8 mouse cellular contexts compared by ENCODE assay signal in the genomic region with DNA sequence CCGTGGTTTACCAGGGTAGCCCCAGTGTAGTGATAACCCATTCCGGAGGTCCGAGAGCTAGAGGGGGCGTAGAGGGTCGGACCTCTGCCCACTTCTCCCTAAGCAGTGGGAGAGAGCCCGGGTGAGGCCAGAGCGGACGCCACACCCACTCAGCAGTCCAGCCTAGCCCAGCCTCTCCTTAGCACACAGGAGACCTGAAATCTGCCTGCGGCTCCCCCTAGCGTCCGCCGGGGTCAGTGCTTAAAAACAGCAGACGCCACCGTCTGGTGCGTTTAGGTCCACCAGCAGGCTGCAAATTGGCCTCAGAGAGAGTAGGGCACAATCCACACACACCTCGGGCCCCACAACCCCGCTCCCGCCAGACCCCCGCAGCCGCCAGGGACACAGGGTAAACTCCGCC. TPM values are rescaled to one million over a fixed set of nuclear protein-coding genes. Genes with fewer than 3 reads are reported as not detected.
A peak's percentile ranks its signal among the peaks of the same experiment; 100 is the strongest.
DNase-seq lines count a peak whose midpoint lies in the region; ATAC-seq lines count a peak whose summit lies in the region.

No protein-coding gene starts in this region.

- H3K9ac ChIP-seq in intestine, embryonic 14.5 days (ENCODE audit: low read length) = 0 out of 2 replicates have a peak overlapping the region, but pooled peaks have one; percentile 17

- DNase-seq in adrenal gland, adult 18-20 months (ENCODE audit: low spot score in 2 of 2) = peak; percentile 88 to 91
- DNase-seq in embryo, embryonic 10.5 days (ENCODE audit: low spot score) = peak; percentile 94
- peak; percentile 85 for DNase-seq in gastrocnemius, postnatal 25 days
- DNase-seq in intestine, embryonic 14.5 days (ENCODE audit: low spot score) = peak; percentile 95
- DNase-seq in left cerebral cortex, postnatal 25 days (ENCODE audit: low spot score in 2 of 2) = peak; percentile 84 to 91
- DNase-seq in midbrain, embryonic 10.5 days (ENCODE audit: low spot score) = peak; percentile 90
- peak; percentile 79 for DNase-seq in right cerebral cortex, postnatal 36 days (ENCODE audit: low spot score in 2 of 2)
- peak; percentile 86 to 93 for DNase-seq in urinary bladder, postnatal 4 days (ENCODE audit: low spot score in 2 of 2)

- WGBS in intestine, embryonic 14.5 days = under 1% methylated on average over 21 of the region's 21 CpGs
- WGBS in midbrain, embryonic 10.5 days = 1% methylated on average over 21 of the region's 21 CpGs

- H3K9me3 ChIP-seq in intestine, embryonic 14.5 days (ENCODE audit: control insufficient read depth, low read length) = no peaks in the 10 kb centered on the region
- H3K9me3 ChIP-seq in midbrain, embryonic 10.5 days (replicated peaks) = no peaks in the 10 kb centered on the region

- H3K4me2 ChIP-seq in intestine, embryonic 14.5 days (ENCODE audit: low read length) = peak overlapping the region; percentile 46

- ATAC-seq in intestine, embryonic 14.5 days (replicated peaks; ENCODE audit: low FRiP score, low TSS enrichment, low read depth) = peak; percentile 80

- peak overlapping the region; percentile 23; the same call in 1 of the 2 replicates for H3K27ac ChIP-seq in intestine, embryonic 14.5 days (ENCODE audit: low read depth)
- peak overlapping the region; percentile 56 for H3K27ac ChIP-seq in midbrain, embryonic 10.5 days (replicated peaks)

- peak overlapping the region; percentile 20 for H3K4me3 ChIP-seq in intestine, embryonic 14.5 days (ENCODE audit: low read depth, low read length)
- peak overlapping the region; percentile 47 for H3K4me3 ChIP-seq in midbrain, embryonic 10.5 days

- H3K36me3 ChIP-seq in intestine, embryonic 14.5 days (ENCODE audit: control insufficient read depth, insufficient read depth, low read length) = no peaks in the 10 kb centered on the region
- no peaks in the 10 kb centered on the region for H3K36me3 ChIP-seq in midbrain, embryonic 10.5 days

- peaks cover 25% of the 10 kb centered on the region for H3K4me1 ChIP-seq in intestine, embryonic 14.5 days (replicated peaks; ENCODE audit: control insufficient read depth, insufficient read depth, low read length)
- H3K4me1 ChIP-seq in midbrain, embryonic 10.5 days = peaks cover 44% of the 10 kb centered on the region

- intact Hi-C loops in left cerebral cortex, postnatal 25 days (cut with DNase I) = no loop called here

- H3K27me3 ChIP-seq in intestine, embryonic 14.5 days (replicated peaks; ENCODE audit: control insufficient read depth, insufficient read depth, low read length) = peaks cover 6% of the 10 kb centered on the region; the same call in 1 of the 2 replicates
- peaks cover 81% of the 10 kb centered on the region for H3K27me3 ChIP-seq in midbrain, embryonic 10.5 days (ENCODE audit: low read depth, poor library complexity, severe bottlenecking)

RNA-seq across cellular contexts. Expression of a gene that starts 3.5 kb away (rescaled TPM):
- 1 to 10 TPM; 3.3 to 4.1 TPM for total RNA-seq in adrenal gland, adult 18-20 months (2021)
- 1 to 10 TPM; 3.0 to 4.2 TPM for total RNA-seq in gastrocnemius, postnatal 25 days (2021)
- 8.5 and 10.2 TPM in 2 replicates for polyA plus RNA-seq in intestine, embryonic 14.5 days (2014; fragmentation: Nextera tagmentation; extraction: Ambion mirVana)
- 1 to 10 TPM in 1 of 2 experiments, under 1 TPM in 1; 0.85 to 1.3 TPM for total RNA-seq in left cerebral cortex, postnatal 25 days (2021)
- polyA plus RNA-seq in midbrain, embryonic 10.5 days (2016; fragmentation: Nextera tagmentation; extraction: Ambion mirVana) = 3.7 and 4.3 TPM in 2 replicates

RNA-seq across cellular contexts. Expression of a gene that starts 6.7 kb away (rescaled TPM):
- total RNA-seq in adrenal gland, adult 18-20 months (2021) = not detected
- not detected for total RNA-seq in gastrocnemius, postnatal 25 days (2021)
- 1.3 and 2.9 TPM in 2 replicates for polyA plus RNA-seq in intestine, embryonic 14.5 days (2014; fragmentation: Nextera tagmentation; extraction: Ambion mirVana)
- total RNA-seq in left cerebral cortex, postnatal 25 days (2021) = 1 to 10 TPM; 1.5 to 2.5 TPM
- polyA plus RNA-seq in midbrain, embryonic 10.5 days (2016; fragmentation: Nextera tagmentation; extraction: Ambion mirVana) = not detected in 2 replicates

RNA-seq across cellular contexts. Expression of a gene that starts 29.0 kb away (rescaled TPM):
- total RNA-seq in adrenal gland, adult 18-20 months (2021) = 10 to 100 TPM; 11.4 to 31.6 TPM
- total RNA-seq in gastrocnemius, postnatal 25 days (2021) = 10 to 100 TPM; 34.8 to 40.4 TPM
- 3.2 and 5.0 TPM in 2 replicates for polyA plus RNA-seq in intestine, embryonic 14.5 days (2014; fragmentation: Nextera tagmentation; extraction: Ambion mirVana)
- under 1 TPM; 0.53 to 0.66 TPM for total RNA-seq in left cerebral cortex, postnatal 25 days (2021)
- polyA plus RNA-seq in midbrain, embryonic 10.5 days (2016; fragmentation: Nextera tagmentation; extraction: Ambion mirVana) = 1.6 and 2.4 TPM in 2 replicates

RNA-seq across cellular contexts. Expression of a gene that starts 35.8 kb away (rescaled TPM):
- 100 to 1,000 TPM; 113 to 138 TPM for total RNA-seq in adrenal gland, adult 18-20 months (2021)
- 10 to 100 TPM; 23.6 to 24.9 TPM for total RNA-seq in gastrocnemius, postnatal 25 days (2021)
- 48.2 and 49.0 TPM in 2 replicates for polyA plus RNA-seq in intestine, embryonic 14.5 days (2014; fragmentation: Nextera tagmentation; extraction: Ambion mirVana)
- 100 to 1,000 TPM; 133 TPM for total RNA-seq in left cerebral cortex, postnatal 25 days (2021)
- polyA plus RNA-seq in midbrain, embryonic 10.5 days (2016; fragmentation: Nextera tagmentation; extraction: Ambion mirVana) = 31.4 and 32.0 TPM in 2 replicates

Comparison
In these comparisons a context has a peak if more than half of its experiments do, and no peak if none do; other contexts are left out.
1. Peak in every context shown above with its lines: DNase-seq, ATAC-seq, H3K4me3 ChIP-seq and H3K27ac ChIP-seq.
2. RNA of a gene that starts 29.0 kb away (total RNA-seq): 34.8 to 40.4 TPM in gastrocnemius, postnatal 25 days and 11.4 to 31.6 TPM in adrenal gland, adult 18-20 months; 0.53 to 0.66 TPM in left cerebral cortex, postnatal 25 days; every median in the first group is over 4 times any median in the second.